Mouse (Mus musculus) liver (tissue): ENCODE data around the gene Mettl7b.
A peak's percentile ranks its signal among the peaks of the same experiment; 100 is the strongest.
"Not testable (repeated sequence)": the region's sequence is repeated elsewhere in the genome, so short reads cannot be mapped to it uniquely, and the experiment has no call there.

Experiments used
- DNase-seq: peaks from one replicate; pipeline ENCODE4 v3.0.0-alpha.2; 2020; ENCODE audit warnings: mixed read lengths

Mettl7b gene

DNA sequence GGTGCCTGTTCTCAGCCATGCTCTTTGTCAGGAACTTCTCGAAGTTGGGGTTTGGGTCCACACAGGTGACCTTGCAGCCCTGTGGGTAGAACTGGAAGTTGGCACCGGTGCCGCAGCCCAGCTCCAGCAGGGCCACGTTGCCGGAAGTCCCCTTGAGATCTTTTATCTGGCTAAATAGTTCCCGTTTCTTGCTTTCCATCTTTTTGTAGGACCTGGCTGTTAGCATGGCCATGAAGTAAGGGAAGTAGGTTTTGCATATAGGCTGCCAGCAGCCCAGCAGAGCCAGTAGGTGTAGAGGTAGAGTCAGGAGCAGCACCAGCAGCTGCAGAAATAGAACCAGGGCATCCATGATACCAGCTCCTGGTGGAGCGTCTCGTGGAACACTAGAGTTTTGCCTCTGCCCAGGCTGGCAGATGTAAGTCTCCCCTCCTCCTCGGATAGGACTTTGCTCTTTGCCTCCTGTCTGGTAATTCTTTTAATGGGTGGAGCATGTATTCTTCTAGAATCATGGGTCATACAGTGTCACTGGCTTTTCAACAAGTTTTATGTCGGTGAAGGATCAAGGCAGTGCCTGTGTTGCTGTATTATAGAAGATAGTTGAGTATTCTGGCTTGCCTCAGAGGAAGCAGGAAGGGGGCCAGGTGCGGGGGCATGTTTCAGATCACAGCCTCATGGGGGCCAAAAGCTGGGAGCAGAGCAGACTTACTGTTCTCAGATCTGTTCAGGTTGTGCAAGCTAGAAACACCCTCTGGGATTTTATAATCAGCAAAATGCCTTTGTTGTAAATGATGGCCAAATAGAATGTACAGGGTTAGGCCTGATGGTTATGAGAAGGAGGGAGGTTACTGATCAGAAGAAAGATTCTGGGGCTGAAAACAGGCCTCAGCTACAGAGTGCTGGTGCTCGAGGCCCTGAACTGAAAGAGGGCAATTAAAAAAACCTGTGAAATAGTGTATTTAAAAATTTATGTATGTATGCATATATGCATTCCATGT, at the start of gene Mettl7b:
Gene Mettl7b, minus strand, starts transcription at position 399 of the 995 bp plus-strand sequence.
- no peak for DNase-seq

- DNase-seq: no peak
Measured at GRCm38 (mm10) chr10:129010288-129010841, 49.6 kb upstream of the Mettl7b start, which contains the start of gene Olfr763. Gene Olfr763, plus strand, starts transcription at chr10:129010791.

- DNase-seq: no peak
Measured at GRCm38 (mm10) chr10:129004032-129004920, 43.5 kb upstream of the Mettl7b start.

GRCm38 (mm10) chr10:128996523-128997040, 35.8 kb upstream of the Mettl7b start:
- no peak for DNase-seq

GRCm38 (mm10) chr10:128995796-128996195, 35.0 kb upstream of the Mettl7b start:
- DNase-seq: no peak

DNA sequence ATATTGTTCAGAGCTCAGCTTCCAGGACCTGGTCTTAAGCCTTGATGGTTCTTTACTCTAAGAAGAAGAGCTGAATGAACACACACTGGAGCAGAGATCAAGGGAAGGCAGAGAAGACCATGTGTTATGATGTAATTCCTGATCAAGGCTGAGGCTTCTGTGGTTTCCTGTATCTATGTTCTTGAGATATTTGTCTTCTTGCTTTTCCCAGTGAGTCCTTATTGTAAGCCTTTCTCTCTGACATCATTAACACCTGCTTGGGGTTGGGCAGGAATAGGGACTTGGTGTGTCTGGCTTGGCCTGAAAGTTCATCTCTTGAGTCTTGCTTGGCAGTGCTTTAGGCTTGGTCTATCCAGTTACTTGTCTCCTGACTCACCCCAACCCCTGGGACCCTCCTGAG, 30.2 kb upstream of the Mettl7b start:
- DNase-seq: no peak

- not testable (repeated sequence) for DNase-seq
Measured at GRCm38 (mm10) chr10:128990129-128990850, 29.5 kb upstream of the Mettl7b start.

DNA sequence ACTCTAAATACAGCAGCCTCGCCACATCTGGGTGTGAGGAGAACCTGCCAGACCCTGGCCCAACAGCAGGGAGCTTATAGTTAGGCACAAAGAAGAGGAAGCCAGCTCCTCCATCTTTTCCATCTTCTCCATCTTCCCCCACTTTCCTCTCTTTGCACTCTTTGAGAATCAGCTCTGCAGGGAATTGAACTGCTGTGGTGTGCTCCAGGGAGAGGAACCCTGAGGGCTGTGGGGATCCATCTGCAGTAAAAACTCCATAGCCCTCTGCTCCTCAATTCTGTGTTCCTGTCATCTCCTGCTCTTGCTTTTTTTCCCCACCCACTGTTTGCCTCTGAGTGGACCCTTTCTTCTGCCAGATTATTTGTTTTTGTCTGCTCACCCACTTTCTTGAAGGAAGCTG, 28.3 kb upstream of the Mettl7b start, which contains the start of gene Olfr9:
Gene Olfr9, plus strand, starts transcription at position 301 of the 400 bp plus-strand sequence.
- not testable (repeated sequence) for DNase-seq

GRCm38 (mm10) chr10:128980644-128981365, 20.0 kb upstream of the Mettl7b start:
- no peak for DNase-seq

DNA sequence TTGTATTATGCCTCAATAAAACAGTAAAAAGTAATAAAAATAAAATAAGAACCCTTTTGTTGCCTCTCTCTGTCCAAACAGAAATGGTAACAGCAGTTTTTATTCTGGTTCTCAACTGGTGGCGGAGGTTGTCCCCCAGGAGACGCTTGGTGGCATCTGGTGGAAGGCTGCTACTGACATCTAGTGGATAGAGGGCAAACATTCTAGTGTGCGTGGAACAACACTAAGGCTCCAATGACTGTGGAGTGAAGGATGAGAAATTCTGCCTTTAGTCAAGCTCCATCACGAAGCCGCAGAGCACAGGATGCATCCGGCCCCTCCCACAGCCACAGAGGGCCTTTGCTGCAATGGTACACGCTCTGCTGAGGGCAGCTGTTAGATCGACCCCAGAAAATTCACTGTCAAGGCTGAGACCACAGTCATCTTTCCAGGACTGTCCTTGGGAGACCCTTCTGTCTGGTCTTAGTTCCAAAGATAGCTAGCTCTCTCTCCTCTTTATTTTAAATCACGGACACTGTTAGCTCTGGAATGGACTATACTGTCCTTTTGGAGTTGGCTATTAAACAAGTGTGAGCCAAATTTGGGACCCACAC, 16.8 kb upstream of the Mettl7b start:
- DNase-seq: peak; percentile 16

DNA sequence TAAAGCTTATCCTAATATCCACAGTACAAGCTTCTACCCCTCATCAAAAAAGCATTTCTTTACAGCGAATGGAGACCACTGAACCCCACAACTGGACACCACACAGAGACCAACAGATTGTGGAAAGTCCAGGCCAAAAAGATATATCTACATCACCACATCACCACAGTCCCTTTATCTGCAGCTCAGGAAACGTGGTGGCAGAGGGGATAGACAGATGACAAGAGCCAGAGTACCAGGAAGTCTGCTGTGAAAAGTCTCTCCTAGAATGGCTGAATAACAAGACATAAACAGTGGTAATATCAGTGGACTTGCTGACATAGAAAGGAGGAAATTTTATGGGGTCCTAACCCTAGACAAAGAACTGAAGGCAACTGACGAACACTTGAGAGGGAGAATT, 15.6 kb upstream of the Mettl7b start:
- DNase-seq: no peak

DNA sequence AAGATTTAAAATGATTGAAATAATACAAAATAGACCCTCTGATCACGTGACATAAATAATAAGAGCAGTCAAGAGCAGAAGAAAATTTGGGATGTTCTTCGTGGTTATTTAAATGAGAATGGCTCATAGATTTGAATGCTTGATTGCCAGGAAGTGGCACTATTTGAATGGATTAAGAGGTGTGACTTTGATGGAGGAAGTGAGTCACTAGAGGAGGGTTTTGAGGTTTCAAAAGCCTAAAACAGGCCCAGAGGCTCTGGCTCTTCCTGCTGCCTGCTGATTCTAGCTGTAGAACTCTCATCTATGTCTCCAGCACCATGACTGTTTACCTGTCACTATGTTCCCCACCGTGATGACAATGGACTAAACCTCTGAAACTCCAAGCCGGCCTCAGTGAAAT, 12.1 kb upstream of the Mettl7b start:
- no peak for DNase-seq

DNA sequence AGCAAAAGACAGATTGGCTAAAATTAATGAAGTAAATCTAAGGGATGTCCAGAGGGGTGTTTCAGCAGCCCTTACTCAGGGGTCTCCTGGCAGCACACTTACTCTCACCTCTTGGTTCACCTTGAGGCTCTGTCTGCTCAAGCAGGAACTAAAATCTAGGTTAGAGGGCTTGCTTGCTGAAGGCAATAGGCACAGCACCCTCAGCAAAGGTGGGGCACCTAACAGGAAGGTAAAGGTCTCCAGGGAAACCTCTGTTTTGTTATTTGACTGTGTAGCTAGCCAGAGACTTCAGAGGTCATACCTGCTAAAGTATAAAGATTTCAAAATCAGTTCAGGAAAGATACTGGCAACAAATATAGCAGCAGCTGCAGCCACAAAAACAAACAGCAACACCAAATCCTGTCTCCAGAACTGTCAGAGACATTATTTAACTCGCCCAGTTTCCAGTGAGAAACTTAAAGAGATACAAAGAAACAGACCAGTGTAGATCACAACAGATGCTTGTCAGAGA, 10.0 kb upstream of the Mettl7b start:
- no peak for DNase-seq

GRCm38 (mm10) chr10:128968341-128968749, 7.6 kb upstream of the Mettl7b start:
- no peak for DNase-seq

- DNase-seq: no peak
Measured at GRCm38 (mm10) chr10:128965871-128966270, 5.1 kb upstream of the Mettl7b start.

DNA sequence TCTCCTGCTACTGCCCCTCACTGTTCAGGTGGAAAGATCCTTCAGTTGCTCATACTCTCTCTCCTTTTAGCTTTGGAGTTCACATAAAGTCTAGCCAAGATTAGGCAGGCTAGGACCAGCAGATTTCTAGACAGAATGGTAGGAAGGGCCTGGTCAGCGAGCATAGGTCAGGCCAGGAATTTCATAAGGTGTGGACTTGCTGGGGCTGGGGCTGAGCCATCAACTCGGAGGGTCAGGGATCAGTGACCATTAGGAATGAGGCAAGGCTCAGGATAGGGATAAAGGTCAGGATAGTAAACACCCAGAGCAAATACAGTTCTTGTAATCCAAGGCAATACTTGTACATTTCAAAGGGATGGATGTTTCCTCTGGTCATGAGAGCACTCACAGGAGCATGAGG, 4.2 kb upstream of the Mettl7b start:
- peak; percentile 15 for DNase-seq

- no peak for DNase-seq
Measured at GRCm38 (mm10) chr10:128960142-128960541, 646 bp downstream of the Mettl7b start.

GRCm38 (mm10) chr10:128958340-128958739, 2.4 kb downstream of the Mettl7b start:
- DNase-seq: no peak

GRCm38 (mm10) chr10:128950208-128950887, 10.4 kb downstream of the Mettl7b start:
- DNase-seq: no peak

- no peak for DNase-seq
Measured at GRCm38 (mm10) chr10:128947496-128947895, 13.3 kb downstream of the Mettl7b start.
